Mouse (Mus musculus): ENCODE data around the gene Cd34. TPM values are rescaled to one million over a fixed set of nuclear protein-coding genes. Genes with fewer than 3 reads are reported as not detected.
A peak's percentile ranks its signal among the peaks of the same experiment; 100 is the strongest.

Gene Cd34
- polyA plus RNA-seq, 1 experiment = 46.9 TPM

DNA sequence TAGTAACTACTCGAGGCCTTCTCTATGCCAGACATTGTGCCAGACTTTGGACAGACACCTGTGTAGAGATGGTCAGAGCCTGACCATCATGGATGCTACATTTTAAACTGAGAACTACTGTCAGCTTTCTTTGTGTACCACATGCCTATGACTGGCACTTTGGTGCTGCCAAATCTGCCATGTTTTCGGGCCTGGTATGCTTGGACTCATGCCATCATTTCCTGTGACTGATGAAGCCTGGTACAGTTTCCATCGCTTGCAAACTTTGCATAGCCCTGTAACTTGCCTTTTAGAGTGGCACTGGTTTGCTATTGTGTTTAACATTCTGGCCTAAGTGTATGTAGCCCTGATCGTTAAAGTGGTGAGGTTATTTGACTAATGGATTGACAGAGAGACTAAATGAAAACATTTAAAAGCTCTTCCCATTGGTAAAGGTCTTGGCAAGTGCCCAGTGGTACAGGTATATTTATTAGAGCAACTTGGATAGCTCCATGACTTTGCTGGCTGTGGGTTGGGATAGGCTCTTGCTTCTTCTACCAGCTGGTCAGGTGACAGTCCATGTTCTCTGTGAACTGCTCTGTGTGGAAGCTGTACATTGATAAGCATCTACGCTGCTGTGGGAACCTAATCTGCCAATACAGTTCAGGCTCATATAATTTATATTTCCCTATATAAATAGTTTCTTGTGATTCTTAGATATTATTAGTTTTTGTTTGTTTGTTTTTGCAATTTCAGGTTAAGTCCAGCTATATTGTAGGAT, 44.5 kb downstream of the Cd34 start:
- H3K27ac ChIP-seq (replicated peaks; ENCODE audit: low read depth, low read length) = no peak overlapping the region
- H3K4me3 ChIP-seq (ENCODE audit: insufficient read depth, low read depth, low read length) = no peak overlapping the region
- H3K4me1 ChIP-seq (ENCODE audit: control insufficient read depth, insufficient read depth, insufficient read length, low read length) = peaks cover 16% of the 10 kb centered on the region

DNA sequence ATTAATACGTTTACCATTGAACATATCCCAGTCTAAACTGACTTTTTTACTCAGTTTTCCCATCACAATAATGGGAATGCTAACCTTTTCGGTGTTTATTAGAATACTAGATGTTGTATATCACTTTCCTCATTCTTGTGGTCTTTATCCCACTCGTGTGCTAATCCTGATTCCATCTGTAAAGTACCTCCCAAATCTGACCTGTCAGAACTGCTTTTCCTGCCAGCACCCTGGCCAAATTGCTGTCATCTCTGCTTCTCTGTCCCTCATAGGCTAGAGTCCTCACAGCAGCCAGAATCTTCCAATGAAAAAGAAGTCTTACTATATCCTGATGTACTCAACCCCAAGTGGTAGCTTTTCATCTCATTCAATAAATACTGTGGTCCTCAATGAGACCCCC, 46.3 kb downstream of the Cd34 start:
- no peak overlapping the region for H3K4me3 ChIP-seq (ENCODE audit: insufficient read depth, low read depth, low read length)
- 0 out of 2 replicates have a peak overlapping the region, but pooled peaks have one; percentile 17 for H3K27ac ChIP-seq (replicated peaks; ENCODE audit: low read depth, low read length)
- H3K4me1 ChIP-seq (ENCODE audit: control insufficient read depth, insufficient read depth, insufficient read length, low read length) = peaks cover 14% of the 10 kb centered on the region

DNA sequence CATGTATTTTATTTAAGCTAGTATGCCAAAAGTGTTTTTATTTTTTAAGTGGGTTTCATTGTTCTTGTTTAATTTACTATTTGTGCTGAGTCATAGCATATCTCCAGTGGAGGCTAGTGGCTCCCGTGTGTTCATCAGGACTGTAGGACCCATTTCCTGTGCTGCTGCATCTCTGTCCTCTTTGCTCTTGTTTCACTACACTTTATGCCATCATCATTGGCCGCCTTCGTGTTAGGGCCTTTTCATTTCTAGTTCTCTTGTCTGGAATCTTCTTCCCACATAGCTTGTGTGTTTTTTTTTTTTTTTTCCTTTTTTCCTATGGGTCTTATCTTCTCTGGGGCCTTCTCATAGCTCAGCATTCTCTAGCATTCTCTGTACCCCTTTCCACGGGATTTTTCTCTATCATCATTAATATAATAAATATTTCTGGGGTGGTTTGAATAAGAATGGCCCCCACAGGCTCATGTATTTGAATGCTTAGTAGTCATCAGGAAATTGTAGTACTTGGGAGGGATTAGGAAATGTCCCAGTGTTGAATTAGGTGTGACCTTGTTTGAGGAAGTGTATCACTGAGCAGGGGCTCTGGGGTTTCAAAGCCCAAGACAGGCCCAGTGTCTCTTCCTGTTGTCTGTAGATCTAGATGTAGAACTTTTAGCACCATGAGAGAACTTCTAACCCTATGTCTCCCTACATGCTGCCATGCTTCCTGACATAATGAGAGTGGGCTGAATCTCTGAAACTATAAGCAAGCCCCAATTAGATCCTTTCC, 47.0 kb downstream of the Cd34 start:
- no peak overlapping the region for H3K27ac ChIP-seq (replicated peaks; ENCODE audit: low read depth, low read length)
- no peak overlapping the region for H3K4me3 ChIP-seq (ENCODE audit: insufficient read depth, low read depth, low read length)
- peaks cover 14% of the 10 kb centered on the region for H3K4me1 ChIP-seq (ENCODE audit: control insufficient read depth, insufficient read depth, insufficient read length, low read length)

DNA sequence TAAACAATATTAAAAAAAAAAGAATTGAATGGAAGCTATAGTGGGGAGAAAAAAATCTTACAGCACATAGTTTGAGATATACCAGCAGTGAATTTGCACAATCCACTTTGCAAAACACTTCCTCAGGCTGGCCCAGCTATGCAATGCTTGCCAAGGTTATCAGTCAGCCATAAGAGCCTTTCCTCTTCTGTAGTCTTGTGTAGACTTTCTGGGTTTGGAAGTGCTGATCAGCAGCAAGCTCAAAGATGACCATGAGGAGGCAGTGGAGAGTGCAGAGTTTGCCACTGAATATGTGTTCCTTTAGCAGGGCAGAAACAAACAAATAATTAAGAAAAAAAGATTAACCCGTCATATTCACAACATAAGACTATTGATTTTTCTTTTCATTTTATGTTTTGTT, 50.4 kb downstream of the Cd34 start:
- Histone ChIP-seq H3K4me1 (ENCODE audit: control insufficient read depth, insufficient read depth, insufficient read length, low read length) (peaks cover 23% of the 10 kb centered on the region), H3K27ac (replicated peaks; ENCODE audit: low read depth, low read length) (no peak overlapping the region), H3K4me3 (ENCODE audit: insufficient read depth, low read depth, low read length) (no peak overlapping the region)

DNA sequence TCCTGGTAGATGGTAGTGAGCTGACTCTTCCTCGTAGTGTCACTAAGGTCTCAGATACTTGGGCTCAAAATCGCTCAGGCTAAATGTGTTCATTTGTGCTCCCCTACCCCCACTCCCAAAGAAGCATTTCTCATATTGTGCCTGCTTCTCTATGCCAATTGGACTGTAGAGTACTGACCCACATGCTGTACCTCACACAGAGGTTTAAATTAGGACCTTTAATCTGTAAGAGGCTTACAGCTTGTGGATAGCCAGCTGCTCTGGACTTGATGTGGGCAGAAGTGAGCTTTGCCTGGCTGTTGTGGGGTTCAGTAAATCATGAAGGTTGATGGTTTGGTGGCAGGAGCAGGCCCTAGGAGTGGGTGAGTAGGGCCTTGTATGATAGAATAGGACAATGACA, 52.4 kb downstream of the Cd34 start:
- no peak overlapping the region for H3K27ac ChIP-seq (replicated peaks; ENCODE audit: low read depth, low read length)
- H3K4me1 ChIP-seq (ENCODE audit: control insufficient read depth, insufficient read depth, insufficient read length, low read length) = peaks cover 29% of the 10 kb centered on the region
- no peak overlapping the region for H3K4me3 ChIP-seq (ENCODE audit: insufficient read depth, low read depth, low read length)

DNA sequence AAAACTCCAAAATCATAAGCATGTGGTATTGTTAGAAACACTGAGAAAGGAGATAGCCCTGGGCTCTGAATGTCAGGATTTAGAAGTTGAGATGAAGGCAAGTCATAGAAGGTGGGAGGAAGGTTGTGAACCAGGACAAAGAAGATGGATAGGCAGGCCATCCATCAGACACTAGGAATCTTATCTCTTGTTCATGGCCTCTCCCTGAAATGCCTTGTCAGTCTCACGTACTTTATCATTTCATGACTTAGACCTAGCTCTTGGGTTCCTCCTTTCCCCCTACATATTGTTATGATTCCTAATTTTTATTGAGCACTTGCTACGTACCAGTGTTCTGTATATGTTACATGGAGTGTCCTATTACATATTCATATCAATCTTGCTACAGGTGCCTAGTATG, 53.0 kb downstream of the Cd34 start:
- peaks cover 29% of the 10 kb centered on the region for H3K4me1 ChIP-seq (ENCODE audit: control insufficient read depth, insufficient read depth, insufficient read length, low read length)
- H3K27ac ChIP-seq (replicated peaks; ENCODE audit: low read depth, low read length) = no peak overlapping the region
- no peak overlapping the region for H3K4me3 ChIP-seq (ENCODE audit: insufficient read depth, low read depth, low read length)

DNA sequence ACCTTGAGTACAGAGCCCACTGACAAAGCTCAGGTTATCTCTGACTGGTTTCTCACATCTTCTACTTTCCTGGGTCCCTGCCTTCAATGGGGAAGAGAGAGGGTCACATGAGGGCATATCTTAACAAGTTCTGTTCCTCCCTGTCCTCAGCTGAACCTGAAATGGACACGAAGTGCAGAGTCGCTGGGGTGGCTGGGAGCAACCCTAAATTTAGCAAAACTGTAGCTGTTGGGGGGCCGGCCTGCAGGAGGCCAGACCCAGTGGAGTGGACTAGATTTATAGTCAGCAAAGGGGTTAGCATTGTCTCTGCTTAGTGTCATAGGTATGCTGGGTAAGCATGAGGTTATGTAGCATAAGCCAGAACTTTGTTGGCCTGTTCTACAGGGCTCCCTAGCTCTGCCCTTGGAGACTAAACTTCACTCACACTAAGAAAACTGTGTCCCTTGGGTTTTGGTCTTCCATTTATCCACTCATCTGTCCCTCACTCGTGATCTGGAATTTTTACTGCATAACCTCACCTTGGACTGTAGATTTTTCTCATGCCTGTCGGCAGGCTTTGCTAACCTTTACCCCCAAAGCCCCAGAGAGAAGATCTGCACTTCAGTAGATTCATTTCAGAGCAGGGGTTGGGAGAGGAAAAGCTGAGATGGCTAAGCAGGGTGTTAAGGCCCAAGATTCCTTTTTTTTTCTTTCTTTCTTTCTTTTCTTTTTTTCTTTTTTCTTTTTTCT, 54.1 kb downstream of the Cd34 start:
- Histone ChIP-seq H3K27ac (replicated peaks; ENCODE audit: low read depth, low read length) (peak overlapping the region; percentile 43), H3K4me3 (ENCODE audit: insufficient read depth, low read depth, low read length) (no peak overlapping the region), H3K4me1 (ENCODE audit: control insufficient read depth, insufficient read depth, insufficient read length, low read length) (peaks cover 27% of the 10 kb centered on the region)

DNA sequence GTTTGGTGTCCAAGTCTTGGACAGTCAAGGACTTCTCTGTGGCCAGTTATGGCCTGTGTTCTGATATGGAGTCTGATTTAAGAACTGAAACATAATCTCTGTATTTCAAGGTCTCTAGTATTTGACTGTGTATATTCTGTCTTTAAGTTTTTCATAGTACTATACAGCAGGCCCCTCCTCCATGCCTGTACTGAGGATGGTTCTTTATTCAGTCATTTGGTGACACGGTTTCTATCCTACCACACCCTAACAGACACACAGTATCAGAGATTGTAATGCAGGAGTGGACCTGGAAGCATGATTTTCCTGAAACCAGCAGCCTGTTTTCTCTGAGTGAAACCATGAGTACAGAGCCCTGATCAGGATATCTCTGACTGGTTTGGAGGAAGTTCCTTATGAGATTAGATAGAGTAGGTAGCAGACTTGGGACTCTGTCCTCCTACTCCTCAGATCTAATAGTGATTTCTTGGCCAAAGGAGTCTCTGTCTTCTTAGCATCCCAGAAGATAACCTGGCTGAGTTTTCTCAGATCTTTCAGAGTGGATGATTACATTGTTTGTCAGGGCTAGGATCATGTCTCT, 54.9 kb downstream of the Cd34 start:
- H3K4me3 ChIP-seq (ENCODE audit: insufficient read depth, low read depth, low read length) = no peak overlapping the region
- H3K4me1 ChIP-seq (ENCODE audit: control insufficient read depth, insufficient read depth, insufficient read length, low read length) = peaks cover 27% of the 10 kb centered on the region
- H3K27ac ChIP-seq (replicated peaks; ENCODE audit: low read depth, low read length) = peak overlapping the region; percentile 53

DNA sequence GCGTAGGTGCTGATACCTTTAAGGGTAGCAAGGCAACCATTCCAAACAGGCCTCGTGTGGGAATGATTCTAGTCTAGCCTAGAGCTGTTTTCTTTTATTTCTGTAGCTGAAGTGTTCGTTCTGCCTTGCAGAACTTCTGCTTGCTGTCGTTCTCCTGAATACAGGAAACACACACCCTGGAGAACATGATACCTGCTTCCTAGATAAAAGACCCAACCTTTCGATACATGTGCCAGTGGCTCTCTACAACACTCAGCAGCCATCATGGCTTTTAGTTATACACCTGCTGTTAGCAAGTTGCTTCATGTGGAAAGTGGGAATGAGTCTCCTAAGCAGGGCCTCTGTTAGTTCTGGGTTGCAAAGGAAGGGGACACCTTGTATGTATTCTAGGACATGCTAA, 55.6 kb downstream of the Cd34 start:
- Histone ChIP-seq H3K4me1 (ENCODE audit: control insufficient read depth, insufficient read depth, insufficient read length, low read length) (peaks cover 27% of the 10 kb centered on the region), H3K27ac (replicated peaks; ENCODE audit: low read depth, low read length) (peak overlapping the region; percentile 89), H3K4me3 (ENCODE audit: insufficient read depth, low read depth, low read length) (no peak overlapping the region)

DNA sequence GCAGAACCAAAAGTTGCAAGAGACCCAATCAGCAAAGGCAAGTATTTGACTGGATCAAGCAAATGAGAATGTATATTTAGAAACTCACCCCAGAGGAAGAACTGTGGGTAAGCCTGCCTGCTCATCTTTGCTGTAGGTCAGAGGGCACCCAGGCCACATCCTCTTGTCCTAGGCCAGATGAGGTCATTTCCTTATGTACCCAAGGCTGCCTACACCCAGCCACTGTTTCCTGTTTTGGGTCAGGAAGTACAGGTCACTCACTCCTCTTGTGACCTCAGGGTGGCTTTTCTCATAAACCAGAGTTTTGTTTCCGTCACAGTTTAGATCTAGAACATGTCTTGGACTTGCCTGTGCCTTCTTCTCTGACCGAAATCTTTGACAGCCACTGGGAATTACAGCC, 56.6 kb downstream of the Cd34 start:
- Histone ChIP-seq H3K27ac (replicated peaks; ENCODE audit: low read depth, low read length) (peak overlapping the region; percentile 89), H3K4me1 (ENCODE audit: control insufficient read depth, insufficient read depth, insufficient read length, low read length) (peaks cover 27% of the 10 kb centered on the region), H3K4me3 (ENCODE audit: insufficient read depth, low read depth, low read length) (no peak overlapping the region)

DNA sequence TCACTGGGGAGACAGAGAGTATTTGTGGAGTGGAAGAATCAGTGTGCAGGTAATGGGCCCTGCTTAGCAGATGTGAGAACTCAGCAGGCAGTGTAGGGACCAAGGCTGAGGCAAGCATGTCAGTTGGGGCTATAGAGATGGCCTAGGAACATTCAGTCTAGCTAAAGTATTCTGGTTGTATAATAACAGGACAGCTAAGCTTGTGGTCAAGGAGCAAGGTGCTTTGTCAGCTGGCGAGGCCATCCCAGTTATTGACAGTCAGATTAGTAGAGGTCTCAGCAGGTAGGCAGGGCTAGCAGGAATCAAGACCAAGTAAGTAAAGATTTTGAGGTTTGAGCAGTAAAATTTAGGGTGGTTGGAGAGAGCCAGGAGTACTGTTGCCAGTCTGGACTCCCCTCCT, 59.8 kb downstream of the Cd34 start:
- Histone ChIP-seq H3K4me3 (ENCODE audit: insufficient read depth, low read depth, low read length) (no peak overlapping the region), H3K4me1 (ENCODE audit: control insufficient read depth, insufficient read depth, insufficient read length, low read length) (peaks cover 17% of the 10 kb centered on the region), H3K27ac (replicated peaks; ENCODE audit: low read depth, low read length) (no peak overlapping the region)

DNA sequence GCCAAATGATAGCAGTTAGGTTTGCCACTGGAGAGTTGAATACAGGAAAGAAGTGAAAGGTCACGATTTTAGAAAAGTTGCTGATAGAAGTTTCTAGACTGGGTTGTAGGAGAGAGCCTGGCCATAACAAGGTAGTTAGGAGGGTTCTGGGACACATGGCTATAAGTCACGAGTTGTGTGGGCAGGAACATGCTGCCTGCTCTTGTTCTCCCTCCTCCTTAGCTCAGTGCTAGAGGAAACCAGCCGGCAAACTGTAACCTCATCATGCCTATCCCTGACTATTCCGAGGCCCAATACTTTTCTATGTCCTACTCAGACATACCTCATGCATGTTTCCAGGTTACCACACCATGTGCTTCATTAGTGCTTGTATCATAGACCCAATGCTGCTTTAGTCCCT, 64.7 kb downstream of the Cd34 start:
- Histone ChIP-seq H3K4me3 (ENCODE audit: insufficient read depth, low read depth, low read length) (no peak overlapping the region), H3K27ac (replicated peaks; ENCODE audit: low read depth, low read length) (peak overlapping the region; percentile 61), H3K4me1 (ENCODE audit: control insufficient read depth, insufficient read depth, insufficient read length, low read length) (peaks cover 9% of the 10 kb centered on the region)

DNA sequence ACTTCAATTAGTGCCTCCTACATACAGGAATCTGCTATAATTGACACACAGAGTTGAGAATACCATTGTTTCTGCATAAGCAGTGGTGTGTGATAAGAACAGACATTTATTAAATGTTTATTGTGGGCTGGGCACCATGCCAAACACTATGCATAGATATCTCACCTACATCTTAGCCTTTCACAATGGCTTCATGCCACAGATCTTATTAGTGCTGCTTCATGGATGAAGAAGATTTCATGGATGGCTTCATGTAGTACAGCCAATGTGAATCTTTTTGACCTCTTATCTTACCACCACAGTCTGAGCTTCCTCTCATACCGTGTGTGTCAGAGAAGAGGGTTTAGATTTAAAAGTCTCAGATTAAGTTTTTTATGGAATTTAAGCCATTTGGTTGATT, 65.6 kb downstream of the Cd34 start:
- Histone ChIP-seq H3K4me1 (ENCODE audit: control insufficient read depth, insufficient read depth, insufficient read length, low read length) (peaks cover 9% of the 10 kb centered on the region), H3K27ac (replicated peaks; ENCODE audit: low read depth, low read length) (no peak overlapping the region), H3K4me3 (ENCODE audit: insufficient read depth, low read depth, low read length) (no peak overlapping the region)

DNA sequence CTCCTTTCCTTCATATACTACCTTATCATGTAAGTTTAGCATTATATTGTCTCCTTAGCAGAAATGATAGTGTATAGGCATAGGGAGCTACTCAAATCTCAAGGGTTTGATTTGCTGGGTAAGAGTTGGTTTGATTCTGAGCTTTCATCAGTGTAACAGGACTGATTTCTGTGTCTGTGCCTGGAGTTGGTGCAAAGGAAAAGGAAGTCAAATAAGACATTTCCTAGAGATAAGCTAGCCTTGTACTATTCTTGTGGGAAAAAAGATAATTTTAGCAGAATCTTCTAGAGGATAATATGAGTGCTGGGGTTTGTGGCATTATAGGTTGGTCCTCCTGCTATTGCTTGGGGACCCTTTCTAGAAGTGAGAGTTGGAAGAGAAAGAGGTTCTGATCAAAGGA, 67.6 kb downstream of the Cd34 start:
- peaks cover 9% of the 10 kb centered on the region for H3K4me1 ChIP-seq (ENCODE audit: control insufficient read depth, insufficient read depth, insufficient read length, low read length)
- H3K27ac ChIP-seq (replicated peaks; ENCODE audit: low read depth, low read length) = peak overlapping the region; percentile 39; the same call in 1 of the 2 replicates
- no peak overlapping the region for H3K4me3 ChIP-seq (ENCODE audit: insufficient read depth, low read depth, low read length)
